Mouse (Mus musculus) left cerebral cortex, adult 11 months (tissue): ENCODE measurements around the gene Tnfsf15.

Source experiments
- DNase-seq: peaks from one replicate; pipeline ENCODE4 v3.0.0; 2022; ENCODE audit warnings: low spot score

Gene Tnfsf15

GRCm38 (mm10) chr4:63744693-63745171, at the start of gene Tnfsf15:
Gene Tnfsf15, minus strand, starts transcription at chr4:63745113.
- DNase-seq, result no peak

GRCm38 (mm10) chr4:63792328-63792727, 47.4 kb upstream of the Tnfsf15 start:
- DNase-seq, result no peak

GRCm38 (mm10) chr4:63785466-63785865, 40.6 kb upstream of the Tnfsf15 start:
- no peak for DNase-seq

- DNase-seq, result no peak
Observed at GRCm38 (mm10) chr4:63783826-63784225, 38.9 kb upstream of the Tnfsf15 start.

- DNase-seq, result no peak
Observed at GRCm38 (mm10) chr4:63782970-63783613, 38.2 kb upstream of the Tnfsf15 start.

GRCm38 (mm10) chr4:63777223-63777622, 32.3 kb upstream of the Tnfsf15 start:
- no peak for DNase-seq

GRCm38 (mm10) chr4:63773306-63774090, 28.6 kb upstream of the Tnfsf15 start:
- no peak for DNase-seq

- no peak for DNase-seq
Observed at GRCm38 (mm10) chr4:63772514-63772913, 27.6 kb upstream of the Tnfsf15 start.

GRCm38 (mm10) chr4:63771291-63771690, 26.4 kb upstream of the Tnfsf15 start:
- no peak for DNase-seq

GRCm38 (mm10) chr4:63769161-63769560, 24.2 kb upstream of the Tnfsf15 start:
- no peak for DNase-seq

- no peak for DNase-seq
Observed at GRCm38 (mm10) chr4:63765050-63765449, 20.1 kb upstream of the Tnfsf15 start.

GRCm38 (mm10) chr4:63759931-63760330, 15.0 kb upstream of the Tnfsf15 start:
- no peak for DNase-seq

GRCm38 (mm10) chr4:63757527-63758154, 12.7 kb upstream of the Tnfsf15 start:
- DNase-seq, result no peak

GRCm38 (mm10) chr4:63756072-63756471, 11.2 kb upstream of the Tnfsf15 start:
- DNase-seq, result no peak

- no peak for DNase-seq
Observed at GRCm38 (mm10) chr4:63754467-63755020, 9.6 kb upstream of the Tnfsf15 start.

- DNase-seq, result no peak
Observed at GRCm38 (mm10) chr4:63753855-63754254, 8.9 kb upstream of the Tnfsf15 start.

- DNase-seq, result no peak
Observed at GRCm38 (mm10) chr4:63752687-63753523, 8.0 kb upstream of the Tnfsf15 start.

- DNase-seq, result no peak
Observed at GRCm38 (mm10) chr4:63748061-63748730, 3.3 kb upstream of the Tnfsf15 start.

GRCm38 (mm10) chr4:63745271-63745670, 358 bp upstream of the Tnfsf15 start:
- DNase-seq, result no peak

- DNase-seq, result no peak
Observed at GRCm38 (mm10) chr4:63743660-63744059, 1.3 kb downstream of the Tnfsf15 start.

GRCm38 (mm10) chr4:63742763-63743371, 2.0 kb downstream of the Tnfsf15 start:
- no peak for DNase-seq
